Mouse (Mus musculus): Measurements from ENCODE around the gene Tdpoz3.
"Not testable (repeated sequence)": the region's sequence is repeated elsewhere in the genome, so short reads cannot be mapped to it uniquely, and the experiment has no call there.

The Tdpoz3 gene

GRCm38 (mm10) chr3:93825720-93826119, at the start of gene Tdpoz3:
TSS of gene Tdpoz3 (plus strand) at chr3:93826020.
- not testable (repeated sequence) for H3K27me3 ChIP-seq (ENCODE audit: control insufficient read depth, insufficient read depth, low read length, poor library complexity, severe bottlenecking); H3K36me3 ChIP-seq (ENCODE audit: control insufficient read depth, insufficient read depth, low read length, poor library complexity, severe bottlenecking); DNase-seq (ENCODE audit: low read depth, low spot score)

DNA sequence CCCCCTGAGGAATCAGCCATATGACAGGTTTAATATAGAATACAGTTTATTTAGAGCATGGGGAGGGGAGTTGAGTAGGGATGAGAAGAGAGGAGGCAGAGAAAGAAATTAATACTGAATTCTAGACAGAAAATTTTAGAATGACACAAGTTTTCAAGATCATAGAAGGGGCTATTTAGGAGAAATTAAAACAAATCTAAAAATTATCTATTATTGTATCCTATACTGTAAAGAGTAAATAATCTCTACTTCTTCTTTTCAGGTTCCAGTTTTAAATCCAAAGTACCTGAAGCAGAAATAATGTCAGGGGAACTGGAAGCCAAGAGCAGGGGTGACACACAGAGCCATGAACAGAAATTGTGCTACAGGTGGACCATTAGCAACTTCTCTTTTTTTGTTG, 29.7 kb upstream of the Tdpoz3 start, which contains the start of gene Tdpoz4:
TSS of gene Tdpoz4 (plus strand) at position 301 of the 400 bp plus-strand sequence.
- not testable (repeated sequence) for H3K27me3 ChIP-seq (ENCODE audit: control insufficient read depth, insufficient read depth, low read length, poor library complexity, severe bottlenecking); DNase-seq (ENCODE audit: low read depth, low spot score)

GRCm38 (mm10) chr3:93813341-93813740, 12.5 kb upstream of the Tdpoz3 start:
- H3K36me3 ChIP-seq (ENCODE audit: control insufficient read depth, insufficient read depth, low read length, poor library complexity, severe bottlenecking); DNase-seq (ENCODE audit: low read depth, low spot score); H3K27me3 ChIP-seq (ENCODE audit: control insufficient read depth, insufficient read depth, low read length, poor library complexity, severe bottlenecking): not testable (repeated sequence)

More for the DNA sequence above, 29.7 kb upstream of the Tdpoz3 start, which contains the start of gene Tdpoz4:
- not testable (repeated sequence) for H3K36me3 ChIP-seq (ENCODE audit: control insufficient read depth, insufficient read depth, low read length, poor library complexity, severe bottlenecking)

DNA sequence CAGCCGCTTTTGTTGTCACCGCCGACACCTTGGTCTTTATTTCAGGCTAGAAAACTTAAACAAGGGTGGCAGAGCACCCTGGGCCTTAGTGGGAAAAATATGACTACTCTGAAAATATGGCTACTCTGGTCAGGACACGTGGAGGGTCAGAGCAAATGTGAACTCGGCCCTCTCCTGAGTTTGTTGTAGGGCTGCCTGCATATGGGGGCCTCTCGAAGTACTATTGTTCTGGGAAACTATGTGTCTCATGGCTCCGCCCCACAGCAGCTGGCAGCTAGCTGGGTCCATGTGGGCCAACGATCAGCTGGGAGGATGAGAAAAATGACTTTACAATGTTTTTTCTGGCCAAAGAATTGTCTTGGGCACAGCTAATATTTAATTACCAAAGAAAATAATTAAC, 33.1 kb downstream of the Tdpoz3 start:
- not testable (repeated sequence) for H3K36me3 ChIP-seq (ENCODE audit: control insufficient read depth, insufficient read depth, low read length, poor library complexity, severe bottlenecking); DNase-seq (ENCODE audit: low read depth, low spot score); H3K27me3 ChIP-seq (ENCODE audit: control insufficient read depth, insufficient read depth, low read length, poor library complexity, severe bottlenecking)

DNA sequence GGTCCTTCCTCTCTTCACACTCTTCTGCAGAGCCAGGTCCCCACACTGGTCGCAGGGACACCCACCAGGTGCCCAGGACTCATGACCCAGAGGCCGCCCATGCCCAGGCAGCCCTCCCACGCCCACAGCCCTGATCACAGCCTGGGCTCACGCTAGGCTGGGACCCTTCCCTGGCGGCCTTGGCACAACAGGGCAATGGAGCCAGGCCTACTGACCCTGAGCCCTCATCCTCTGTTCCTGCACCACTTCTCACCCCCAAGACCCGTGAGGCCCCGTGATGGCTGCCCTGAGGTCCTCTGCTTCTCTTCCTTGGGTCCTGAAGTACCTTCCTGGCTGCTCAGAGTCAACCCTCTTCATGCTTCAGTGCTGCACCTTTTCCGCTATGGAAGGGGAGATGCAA, 44.8 kb downstream of the Tdpoz3 start:
- not testable (repeated sequence) for DNase-seq (ENCODE audit: low read depth, low spot score); H3K27me3 ChIP-seq (ENCODE audit: control insufficient read depth, insufficient read depth, low read length, poor library complexity, severe bottlenecking); H3K36me3 ChIP-seq (ENCODE audit: control insufficient read depth, insufficient read depth, low read length, poor library complexity, severe bottlenecking)

Data from splenic B cell, adult 2 months (primary cell).